Mouse (Mus musculus) erythroblast, embryonic 14.5 days (primary cell): Measurements from ENCODE around the gene AY074887.

Source experiments
- GATA1 ChIP-seq: IDR thresholded peaks from 2 replicates; pipeline ENCODE4 v1.6.1; 2012; ENCODE audit warnings: low read length, inconsistent platforms, mixed read lengths
- TAL1 ChIP-seq: IDR thresholded peaks from 3 replicates; pipeline ENCODE4 v1.6.1; 2012; ENCODE audit warnings: low read length, inconsistent platforms, mixed read lengths

DNA sequence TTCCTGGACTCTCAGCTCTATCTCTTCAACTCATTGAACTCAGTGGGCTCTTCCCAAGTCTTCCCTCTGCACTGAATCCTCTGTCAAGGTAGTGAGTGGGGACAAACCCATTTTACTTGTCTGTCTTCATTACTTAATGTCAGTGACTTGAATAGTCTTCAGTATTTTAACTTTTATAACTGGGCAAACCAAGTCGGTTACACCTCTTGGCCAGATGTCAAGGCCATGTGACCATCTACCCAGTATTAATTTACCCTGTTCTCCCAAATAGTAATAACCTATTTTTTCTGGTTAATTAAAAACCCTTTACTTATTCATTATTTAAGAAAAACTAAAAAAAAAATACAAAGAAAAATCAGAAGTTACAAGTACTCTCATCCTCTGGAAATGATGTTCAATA lies 20.1 kb downstream of the AY074887 start:
- no peak for TF ChIP-seq TAL1
- TF ChIP-seq GATA1 = no peak
